In the genomic region with DNA sequence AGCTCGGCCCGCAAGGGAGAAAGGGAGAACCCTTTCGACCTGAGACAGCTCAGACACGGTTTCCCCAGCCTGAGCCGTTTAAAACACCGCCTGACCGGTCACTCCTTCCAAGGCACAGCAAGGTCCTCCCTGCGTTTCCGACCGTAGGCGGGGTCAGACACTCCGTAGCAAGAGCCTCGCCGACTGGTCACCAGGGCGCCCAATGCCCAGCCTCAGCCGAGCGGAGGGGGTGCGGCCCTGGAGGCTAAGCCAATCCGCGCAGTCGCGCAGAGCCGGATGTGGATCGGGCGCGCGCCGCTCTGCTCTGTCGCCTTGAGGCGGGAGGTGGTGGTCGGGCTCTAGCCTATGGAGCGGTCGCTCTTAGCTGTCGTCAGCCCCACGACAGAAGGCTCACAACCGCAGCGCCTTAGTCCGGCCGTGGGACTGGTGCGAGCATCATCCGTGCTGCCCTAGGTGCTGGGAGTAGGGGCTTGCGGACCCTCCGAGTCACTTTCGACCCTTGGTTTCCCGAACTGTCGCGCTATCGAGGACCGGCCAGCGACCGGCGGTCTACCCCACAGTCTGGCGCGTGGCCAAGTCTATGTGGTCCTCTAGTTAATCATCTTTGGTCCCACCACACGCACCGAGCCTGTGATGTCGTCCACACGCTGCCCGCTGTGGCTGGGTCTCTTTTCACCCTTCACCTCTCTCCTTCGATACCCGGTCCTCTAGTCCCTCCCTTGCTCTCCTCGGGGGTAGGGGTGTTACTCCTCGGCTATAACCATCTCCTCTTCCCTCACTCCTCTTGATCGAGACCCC, we compare ENCODE assay signal across 8 mouse cellular contexts. TPM values are rescaled to one million over a fixed set of nuclear protein-coding genes. Genes with fewer than 3 reads are reported as not detected.
A peak's percentile ranks its signal among the peaks of the same experiment; 100 is the strongest.
DNase-seq lines count a peak whose midpoint lies in the region; ATAC-seq lines count a peak whose summit lies in the region.

Gene Mrpl41 (minus strand): TSS at position 193 of the 798 bp plus-strand sequence.

- H3K79me2 ChIP-seq in macrophage (ENCODE audit: inconsistent target): peaks cover 56% of the 10 kb centered on the region

- under 1% methylated on average over 56 of the region's 64 CpGs for WGBS in hindbrain, embryonic 16.5 days
- under 1% methylated on average over 60 of the region's 64 CpGs for WGBS in macrophage (ENCODE audit: missing documents)

- H3K9ac ChIP-seq in hindbrain, embryonic 16.5 days (ENCODE audit: low read depth, low read length): peak within 1 kb of the TSS; percentile 85

- peak within 1 kb of the TSS; percentile 70 for H3K4me2 ChIP-seq in hindbrain, embryonic 16.5 days (ENCODE audit: low read length)

- H3K36me3 ChIP-seq in hindbrain, embryonic 16.5 days (ENCODE audit: control insufficient read depth, insufficient read depth, low read length): peaks cover 20% of the 10 kb centered on the region
- peaks cover 8% of the 10 kb centered on the region for H3K36me3 ChIP-seq in macrophage (ENCODE audit: inconsistent target)

- no peaks in the 10 kb centered on the region for H3K9me3 ChIP-seq in hindbrain, embryonic 16.5 days (ENCODE audit: control insufficient read depth, low read length)

- H3K27me3 ChIP-seq in hindbrain, embryonic 16.5 days (replicated peaks; ENCODE audit: control insufficient read depth, insufficient read depth, low read length): no peaks in the 10 kb centered on the region

- H3K4me1 ChIP-seq in hindbrain, embryonic 16.5 days (ENCODE audit: control insufficient read depth, insufficient read depth, low read depth, low read length): peaks cover 20% of the 10 kb centered on the region

- H3K27ac ChIP-seq in hindbrain, embryonic 16.5 days (ENCODE audit: low read depth, low read length): peak within 1 kb of the TSS; percentile 89
- peak within 1 kb of the TSS; percentile 91 for H3K27ac ChIP-seq in macrophage

- peak within 1 kb of the TSS; percentile 79 for H3K4me3 ChIP-seq in hindbrain, embryonic 16.5 days (ENCODE audit: low read length)
- peak within 1 kb of the TSS; percentile 91 for H3K4me3 ChIP-seq in macrophage (ENCODE audit: inconsistent target)

- DNase-seq in WW6 (ENCODE audit: low read depth, low spot score): peak; percentile 86
- peak; percentile 88 to 96 for DNase-seq in cerebellum, postnatal 4 days (ENCODE audit: low spot score in 2 of 2)
- DNase-seq in gastrocnemius, adult 18-20 months (ENCODE audit: low spot score): peak; percentile 96
- DNase-seq in left cerebral cortex, adult 18-20 months (ENCODE audit: low spot score in 2 of 2): peak; percentile 96 to 98
- peak; percentile 99 for DNase-seq in right cerebral cortex, adult 18-20 months
- DNase-seq in urinary bladder, postnatal 10 days (ENCODE audit: low spot score): peak; percentile 85

- ATAC-seq in hindbrain, embryonic 16.5 days: peak; percentile 100

RNA-seq across cellular contexts. Expression of gene Mrpl41, which starts in this region (rescaled TPM):
- total RNA-seq in gastrocnemius, adult 18-20 months (2021): 10 to 100 TPM; 38.1 TPM
- 159 and 182 TPM in 2 replicates for polyA plus RNA-seq in hindbrain, embryonic 16.5 days (2015; fragmentation: Nextera tagmentation; extraction: Ambion mirVana)
- total RNA-seq in left cerebral cortex, adult 18-20 months (2021): 10 to 100 TPM; 77.8 to 85.6 TPM
- 10 to 100 TPM in 4 of 26 experiments, 1 to 10 TPM in 20, not detected in 2; 1.5 to 21.5 (median 4.3) TPM for total RNA-seq in macrophage (2018; cell fraction: chromatin; rRNA removed)
- total RNA-seq in macrophage (2018; cell fraction: cytosol; rRNA removed): 10 to 100 TPM; 39.5 to 74.0 (median 58.2) TPM
- total RNA-seq in macrophage (2018; cell fraction: nucleus; rRNA removed): 10 to 100 TPM in 18 of 26 experiments, 1 to 10 TPM in 8; 3.9 to 35.6 (median 12.8) TPM
- polyA plus RNA-seq in macrophage (2018): 63.2 to 80.5 TPM (median 76.8 TPM) in 3 replicates

Comparison
In these comparisons a context has a peak if more than half of its experiments do, and no peak if none do; other contexts are left out.
1. Peak in every context shown above with its lines: DNase-seq, ATAC-seq, H3K4me3 ChIP-seq and H3K27ac ChIP-seq.